Mouse (Mus musculus) testis, postnatal 10 days (tissue): ENCODE data around the gene C2cd5.

Experiments used
- DNase-seq: peaks from one replicate; pipeline ENCODE4 v3.0.0; 2021; ENCODE audit warnings: low spot score

Gene C2cd5

GRCm38 (mm10) chr6:142977221-142977620, 122.7 kb downstream of the C2cd5 start:
- no peak for DNase-seq

- DNase-seq: no peak
These were observed 126.7 kb downstream of the C2cd5 start for GRCm38 (mm10) chr6:142973289-142973688.

DNA sequence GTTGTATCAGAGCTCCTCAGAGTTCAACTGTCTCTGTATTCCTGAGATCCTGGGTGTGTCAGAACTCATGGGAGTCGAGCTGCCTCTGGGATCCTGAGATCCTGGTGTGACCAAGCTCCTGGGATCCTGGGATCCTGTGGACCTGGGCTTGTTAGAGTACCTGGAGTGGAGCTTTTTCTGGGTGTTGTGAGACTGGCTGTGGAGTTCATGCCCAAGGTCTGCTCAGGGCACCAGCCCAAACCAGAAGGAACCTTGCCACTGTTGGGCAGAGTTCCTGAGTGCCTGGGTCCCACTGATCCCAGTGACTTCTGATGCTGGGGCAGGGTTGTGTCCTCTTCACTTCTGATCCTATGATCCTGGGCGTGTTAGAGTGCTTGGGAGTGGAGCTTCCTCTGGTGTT, 127.7 kb downstream of the C2cd5 start:
- DNase-seq: no peak

DNA sequence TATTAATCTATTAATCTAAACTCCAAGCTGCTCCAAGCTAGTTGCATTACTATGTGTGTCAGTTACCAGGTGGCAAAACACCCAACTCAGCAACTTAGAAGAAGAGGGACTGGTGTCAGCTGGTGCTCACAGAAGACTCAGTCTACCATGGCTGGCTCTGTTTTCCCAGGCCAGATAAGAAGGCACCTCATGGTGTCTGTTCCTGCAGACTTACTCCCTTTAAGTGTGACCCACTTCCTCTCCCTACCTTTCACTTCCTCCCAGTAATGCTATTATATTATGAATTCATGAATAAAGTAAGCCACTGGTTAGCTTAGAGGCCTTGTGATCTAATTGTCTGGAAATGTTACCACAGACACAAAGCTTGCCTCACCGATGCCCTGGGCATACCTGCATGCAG, 132.5 kb downstream of the C2cd5 start:
- DNase-seq: no peak

- DNase-seq: peak; percentile 77
These were observed 135.2 kb downstream of the C2cd5 start for GRCm38 (mm10) chr6:142964531-142965385.

DNA sequence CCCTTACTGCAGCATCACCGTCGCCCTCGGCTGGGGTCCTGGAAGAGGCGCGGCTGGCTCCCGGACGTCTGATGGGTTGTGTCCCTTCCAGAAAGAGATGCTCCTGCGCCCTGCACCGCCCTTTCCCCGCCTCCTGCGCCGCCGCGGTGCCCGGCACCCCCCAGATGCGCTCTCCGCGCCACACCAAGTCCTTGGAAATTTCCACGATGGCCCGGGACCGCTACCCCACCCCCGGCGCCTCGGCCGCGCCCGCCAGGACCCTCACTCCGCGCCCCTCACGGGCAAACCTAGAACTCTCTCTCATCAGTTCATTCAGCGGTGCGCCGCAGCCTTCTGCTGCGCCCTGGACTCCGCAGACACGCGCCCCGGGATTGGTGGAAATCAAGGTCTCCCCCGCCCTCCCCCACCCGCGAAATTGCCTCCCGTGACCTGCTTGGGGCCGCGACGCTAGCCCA, 135.8 kb downstream of the C2cd5 start, which contains the start of gene St8sia1:
Gene St8sia1, minus strand, starts transcription at position 377 of the 455 bp plus-strand sequence.
- peak; percentile 58 for DNase-seq

DNA sequence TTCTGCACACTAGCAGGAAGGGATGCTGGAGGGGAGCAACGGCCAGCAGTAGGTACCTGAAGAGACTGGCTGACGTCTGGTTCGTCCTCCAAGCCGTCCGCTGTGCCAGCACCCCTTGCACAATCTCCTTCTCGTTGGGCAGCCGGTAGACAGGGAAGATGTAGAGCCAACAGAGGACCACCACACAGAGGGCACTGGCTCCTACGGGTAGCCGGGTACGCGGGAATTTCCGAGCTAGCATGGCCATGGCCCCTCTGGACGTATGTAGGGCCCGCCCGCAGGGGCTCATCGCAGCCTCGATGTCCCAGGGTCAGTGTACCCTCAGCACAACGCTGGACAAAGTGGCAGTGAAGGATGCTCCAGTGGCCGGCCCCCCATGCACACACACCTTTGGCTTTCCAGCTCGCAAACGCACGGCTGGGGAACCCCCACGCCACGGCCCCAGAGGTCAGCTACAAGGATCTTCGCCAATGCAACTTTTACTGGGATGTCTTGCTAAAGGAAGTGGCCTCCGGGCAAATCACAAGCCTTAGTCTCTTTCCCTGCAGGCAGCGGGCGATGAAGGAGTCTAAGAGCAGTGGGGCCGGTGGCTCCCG, 136.4 kb downstream of the C2cd5 start:
- no peak for DNase-seq

- no peak for DNase-seq
These were observed 137.1 kb downstream of the C2cd5 start for GRCm38 (mm10) chr6:142962881-142963280.

GRCm38 (mm10) chr6:142962476-142962875, 137.5 kb downstream of the C2cd5 start:
- DNase-seq: no peak

DNA sequence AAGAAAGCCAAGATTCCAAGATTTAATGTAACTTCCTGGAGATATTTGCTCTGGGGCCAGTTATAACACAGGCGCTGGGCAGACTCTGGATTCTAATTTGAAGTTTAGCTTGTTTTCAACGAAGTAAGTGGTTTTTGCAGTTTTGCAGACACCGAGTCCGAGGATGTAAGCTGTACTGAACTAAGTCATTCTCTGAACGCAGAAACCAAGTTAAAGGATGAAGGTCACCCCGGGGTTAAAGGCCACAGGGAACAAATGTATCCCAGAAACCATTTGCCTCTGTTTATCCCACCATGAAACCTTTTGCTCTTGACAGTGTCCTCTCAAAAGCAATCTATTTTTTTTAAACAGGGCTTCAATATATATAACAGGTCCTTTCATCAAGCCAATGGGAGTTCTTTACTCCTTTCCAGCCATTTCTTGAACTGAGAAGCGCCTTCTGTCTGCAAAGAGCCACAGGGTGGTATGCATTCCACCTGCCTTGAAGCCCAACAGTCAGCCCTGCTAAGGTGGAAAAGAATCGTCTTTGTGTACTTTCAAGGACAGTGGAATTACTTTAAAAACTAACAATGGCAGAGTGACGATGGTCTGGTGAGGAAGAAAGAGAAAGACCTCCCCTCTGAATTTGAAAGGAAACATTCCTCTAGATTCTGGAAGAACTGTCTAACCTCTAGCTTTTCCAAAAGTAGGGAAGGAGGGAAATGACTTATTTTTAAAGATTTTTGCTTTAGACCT, 138.1 kb downstream of the C2cd5 start:
- no peak for DNase-seq
